Mouse (Mus musculus) hindbrain, embryonic 13.5 days (tissue): ENCODE data around the gene Chn2. TPM values are rescaled to one million over a fixed set of nuclear protein-coding genes. Genes with fewer than 3 reads are reported as not detected.

ENCODE experiments used
- ATAC-seq: fragments of 200-750 bp; cut with Nextera tagmentation; 2 replicates; pipeline ENCODE4 v1.8.0; 2017; ENCODE audit warnings: moderate TSS enrichment; ENCODE audit not compliant: low FRiP score
- H3K27ac ChIP-seq: fragments of 300-500 bp; sonication (generic); 2 replicates; pipeline ENCODE4 v1.5.1; 2015; ENCODE audit warnings: inconsistent platforms, mild to moderate bottlenecking, moderate library complexity
- H3K27me3 ChIP-seq: fragments of 300-500 bp; sonication (generic); 2 replicates; pipeline ENCODE4 v1.6.1; 2015; ENCODE audit warnings: mild to moderate bottlenecking, inconsistent platforms
- H3K36me3 ChIP-seq: fragments of 300-500 bp; sonication (generic); 2 replicates; pipeline ENCODE4 v1.6.1; 2015; ENCODE audit warnings: mild to moderate bottlenecking, inconsistent platforms
- H3K4me1 ChIP-seq: fragments of 300-500 bp; sonication (generic); replicated peaks from 2 replicates; pipeline ENCODE4 v1.6.1; 2015; ENCODE audit warnings: inconsistent platforms
- H3K4me2 ChIP-seq: fragments of 300-500 bp; sonication (generic); 2 replicates; pipeline ENCODE4 v1.6.1; 2015; ENCODE audit warnings: inconsistent platforms, mild to moderate bottlenecking, moderate library complexity
- H3K4me3 ChIP-seq: fragments of 300-500 bp; sonication (generic); 2 replicates; pipeline ENCODE4 v1.5.1; 2015; ENCODE audit warnings: mild to moderate bottlenecking, inconsistent platforms
- H3K9ac ChIP-seq: fragments of 300-500 bp; sonication (generic); 2 replicates; pipeline ENCODE4 v1.6.1; 2015; ENCODE audit warnings: mild to moderate bottlenecking, inconsistent platforms
- H3K9me3 ChIP-seq: fragments of 300-500 bp; sonication (generic); 2 replicates; pipeline ENCODE4 v1.6.1; 2016; ENCODE audit warnings: inconsistent platforms
- WGBS: fragments of 180-500 bp; shearing (Covaris S2); methylation state at CpG from one replicate; pipeline ENCODE4 v1.1.7; 2015; 5-methylcytosine and 5-hydroxymethylcytosine counted together
- polyA plus RNA-seq: library from polyadenylated mRNA; unstranded; fragments of >200 nt; fragmentation: Nextera tagmentation; extraction: Ambion mirVana; gene quantifications from 2 replicates; pipeline ENCODE4 v1.2.1, GENCODE M21; 2015

Gene Chn2
- polyA plus RNA-seq, 1 experiment from 2014 or later: 31.5 TPM

- Histone ChIP-seq H3K4me1 (peaks cover 45% of the 10 kb centered on the region), H3K4me3 (no peak overlapping the region), H3K27ac (no peak overlapping the region), H3K4me2 (no peak overlapping the region), H3K36me3 (no peaks in the 10 kb centered on the region), H3K9ac (no peak overlapping the region), H3K9me3 (no peaks in the 10 kb centered on the region), H3K27me3 (peaks cover 52% of the 10 kb centered on the region)
- WGBS: 55% methylated on average over 10 of the region's 10 CpGs
- no peak for ATAC-seq
Observed at GRCm38 (mm10) chr6:54330166-54330565, 290.8 kb downstream of the Chn2 start.

GRCm38 (mm10) chr6:54331765-54332164, 292.4 kb downstream of the Chn2 start:
- 20% methylated on average over 10 of the region's 10 CpGs for WGBS
- Histone ChIP-seq H3K27ac (no peak overlapping the region), H3K27me3 (peaks cover 36% of the 10 kb centered on the region), H3K36me3 (no peaks in the 10 kb centered on the region), H3K9ac (no peak overlapping the region), H3K9me3 (no peaks in the 10 kb centered on the region), H3K4me2 (no peak overlapping the region), H3K4me1 (peaks cover 37% of the 10 kb centered on the region), H3K4me3 (no peak overlapping the region)
- ATAC-seq: peak; percentile 81

GRCm38 (mm10) chr6:54332203-54332602, 292.8 kb downstream of the Chn2 start:
- H3K4me3 ChIP-seq: no peak overlapping the region
- no peak for ATAC-seq
- no peak overlapping the region for H3K9ac ChIP-seq
- H3K9me3 ChIP-seq: no peaks in the 10 kb centered on the region
- peaks cover 31% of the 10 kb centered on the region for H3K27me3 ChIP-seq
- no peaks in the 10 kb centered on the region for H3K36me3 ChIP-seq
- H3K4me2 ChIP-seq: no peak overlapping the region
- H3K4me1 ChIP-seq: peaks cover 32% of the 10 kb centered on the region
- H3K27ac ChIP-seq: peak overlapping the region; percentile 50; the same call in 1 of the 2 replicates
- WGBS: 33% methylated on average over 8 of the region's 8 CpGs

GRCm38 (mm10) chr6:54333116-54333651, 293.8 kb downstream of the Chn2 start:
- no peak overlapping the region for H3K9ac ChIP-seq
- no peak overlapping the region for H3K27ac ChIP-seq
- no peak overlapping the region for H3K4me3 ChIP-seq
- H3K4me1 ChIP-seq: peaks cover 28% of the 10 kb centered on the region
- no peaks in the 10 kb centered on the region for H3K9me3 ChIP-seq
- no peak for ATAC-seq
- no peak overlapping the region for H3K4me2 ChIP-seq
- no peaks in the 10 kb centered on the region for H3K36me3 ChIP-seq
- WGBS: 60% methylated on average over 11 of the region's 11 CpGs
- peaks cover 21% of the 10 kb centered on the region for H3K27me3 ChIP-seq

GRCm38 (mm10) chr6:54333652-54334396, 294.5 kb downstream of the Chn2 start:
- H3K4me3 ChIP-seq: no peak overlapping the region
- no peaks in the 10 kb centered on the region for H3K36me3 ChIP-seq
- no peak overlapping the region for H3K9ac ChIP-seq
- H3K4me2 ChIP-seq: no peak overlapping the region
- H3K9me3 ChIP-seq: no peaks in the 10 kb centered on the region
- WGBS: 57% methylated on average over 9 of the region's 9 CpGs
- peaks cover 15% of the 10 kb centered on the region for H3K27me3 ChIP-seq
- peaks cover 28% of the 10 kb centered on the region for H3K4me1 ChIP-seq
- no peak overlapping the region for H3K27ac ChIP-seq
- no peak for ATAC-seq

GRCm38 (mm10) chr6:54337321-54337720, 298.0 kb downstream of the Chn2 start:
- 78% methylated on average over 6 of the region's 6 CpGs for WGBS
- no peak overlapping the region for H3K4me2 ChIP-seq
- H3K4me3 ChIP-seq: no peak overlapping the region
- no peak overlapping the region for H3K9ac ChIP-seq
- ATAC-seq: no peak
- H3K9me3 ChIP-seq: no peaks in the 10 kb centered on the region
- no peak overlapping the region for H3K27ac ChIP-seq
- no peaks in the 10 kb centered on the region for H3K36me3 ChIP-seq
- H3K27me3 ChIP-seq: no peaks in the 10 kb centered on the region
- H3K4me1 ChIP-seq: peaks cover 21% of the 10 kb centered on the region

GRCm38 (mm10) chr6:54341133-54341532, 301.8 kb downstream of the Chn2 start:
- peaks cover 4% of the 10 kb centered on the region; the same call in 1 of the 2 replicates for H3K4me1 ChIP-seq
- H3K4me3 ChIP-seq: no peak overlapping the region
- no peak overlapping the region for H3K9ac ChIP-seq
- no peak overlapping the region for H3K27ac ChIP-seq
- no peaks in the 10 kb centered on the region for H3K9me3 ChIP-seq
- no peak for ATAC-seq
- WGBS: 92% methylated on average over 5 of the region's 5 CpGs
- H3K27me3 ChIP-seq: no peaks in the 10 kb centered on the region
- H3K36me3 ChIP-seq: no peaks in the 10 kb centered on the region
- H3K4me2 ChIP-seq: no peak overlapping the region

GRCm38 (mm10) chr6:54342223-54342622, 302.9 kb downstream of the Chn2 start:
- Histone ChIP-seq H3K9ac (no peak overlapping the region), H3K4me1 (peaks cover 4% of the 10 kb centered on the region; the same call in 1 of the 2 replicates), H3K27me3 (no peaks in the 10 kb centered on the region), H3K9me3 (no peaks in the 10 kb centered on the region), H3K36me3 (no peaks in the 10 kb centered on the region), H3K4me3 (no peak overlapping the region), H3K4me2 (no peak overlapping the region), H3K27ac (no peak overlapping the region)
- 92% methylated on average over 10 of the region's 10 CpGs for WGBS
- ATAC-seq: no peak

Other genes starting within 250 kb of the Chn2 start
- 13.2 and 13.9 TPM in 2 replicates for gene Tril, start 218.7 kb upstream of the Chn2 start, polyA plus RNA-seq
- gene Cpvl, start 60.9 kb upstream of the Chn2 start, polyA plus RNA-seq: 0.13 TPM in 1 of 2 replicates, not detected in the other